Mouse (Mus musculus): ENCODE data around the gene Axl. TPM values are rescaled to one million over a fixed set of nuclear protein-coding genes. Genes with fewer than 3 reads are reported as not detected.

The Axl gene
- polyA plus RNA-seq, 2 experiments, result 80.2 to 132 TPM

DNA sequence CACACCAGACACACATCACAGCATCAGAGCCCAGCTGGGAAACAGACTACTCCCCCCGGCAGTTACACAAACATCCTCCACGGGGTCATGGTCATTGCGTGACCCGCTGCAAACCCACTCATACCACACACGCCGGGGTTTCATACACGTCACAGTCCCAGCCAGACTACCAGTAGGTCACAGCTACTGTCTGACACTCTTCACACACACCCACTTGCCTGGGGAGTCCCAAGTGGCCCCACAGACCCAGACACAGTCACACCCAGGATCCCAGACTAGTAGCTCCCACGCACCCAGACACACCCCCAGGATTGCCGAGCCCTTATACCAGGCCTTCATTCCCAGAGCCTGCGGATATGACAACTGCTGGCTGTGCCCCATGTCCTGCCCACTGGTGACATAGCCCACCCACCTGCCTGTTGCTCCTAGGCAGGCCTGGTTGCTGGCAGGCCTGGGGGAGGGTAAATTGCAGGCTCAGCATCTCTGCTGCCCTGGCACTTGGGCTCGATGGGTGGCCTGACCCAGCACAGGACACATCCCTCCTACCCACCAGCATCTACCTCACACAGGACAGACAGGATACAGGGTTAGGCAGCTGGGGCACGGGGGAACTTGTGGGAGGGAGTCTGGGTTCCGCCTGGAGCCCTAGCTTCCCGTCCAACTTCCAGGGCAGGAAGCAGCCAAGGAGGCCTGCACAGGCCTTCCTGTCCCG lies 80.8 kb downstream of the Axl start:
- Histone ChIP-seq H3K27me3 (ENCODE audit: control insufficient read depth, insufficient read depth, low read length) (no peaks in the 10 kb centered on the region; the same call in 1 of the 2 replicates), H3K9ac (ENCODE audit: low read depth, low read length, severe bottlenecking) (no peak overlapping the region), H3K4me3 (replicated peaks; ENCODE audit: low read length) (no peak overlapping the region), H3K36me3 (ENCODE audit: control insufficient read depth, insufficient read depth, low read length) (peaks cover 9% of the 10 kb centered on the region), H3K4me2 (replicated peaks; ENCODE audit: low read depth, low read length, severe bottlenecking) (no peak overlapping the region), H3K9me3 (ENCODE audit: control insufficient read depth, low read length) (no peaks in the 10 kb centered on the region), H3K27ac (replicated peaks; ENCODE audit: low read depth, low read length) (no peak overlapping the region), H3K4me1 (ENCODE audit: control insufficient read depth, insufficient read depth, low read length) (peaks cover 23% of the 10 kb centered on the region)
- no peak for ATAC-seq (ENCODE audit: low FRiP score, low read depth)
- 62% methylated on average over 13 of the region's 15 CpGs for WGBS
- no peak for TF ChIP-seq POLR2A (IDR thresholded peaks at IDR 0.05; ENCODE audit: borderline replicate concordance, extremely low read depth, insufficient read depth, insufficient read length)
- DNase-seq (ENCODE audit: low spot score), result no peak

Small RNA genes lying within 50 kb of the gene (microRNA-seq; reads per million reads assigned to microRNA genes)
- gene Gm24865, result not detected

Other genes with a start within 250 kb of the Axl start
- gene Ceacam2, start 248.8 kb downstream of the Axl start, polyA plus RNA-seq (2012; rRNA removed), result 0.03 TPM in 1 of 2 replicates, not detected in the other
- gene Ceacam2, start 248.8 kb downstream of the Axl start, polyA plus RNA-seq (2014; fragmentation: Nextera tagmentation; extraction: Ambion mirVana), result not detected in 2 replicates
- not detected in 2 replicates for gene Erich4, start 172.8 kb downstream of the Axl start, polyA plus RNA-seq (2012; rRNA removed)
- gene Erich4, start 172.8 kb downstream of the Axl start, polyA plus RNA-seq (2014; fragmentation: Nextera tagmentation; extraction: Ambion mirVana), result not detected in 2 replicates
- 39.7 and 47.9 TPM in 2 replicates for gene Dmac2, start 169.3 kb downstream of the Axl start, polyA plus RNA-seq (2012; rRNA removed)
- gene Dmac2, start 169.3 kb downstream of the Axl start, polyA plus RNA-seq (2014; fragmentation: Nextera tagmentation; extraction: Ambion mirVana), result 32.7 and 34.0 TPM in 2 replicates
- gene B3gnt8, start 162.1 kb downstream of the Axl start, polyA plus RNA-seq (2012; rRNA removed), result 6.2 and 7.3 TPM in 2 replicates
- 3.4 and 5.1 TPM in 2 replicates for gene B3gnt8, start 162.1 kb downstream of the Axl start, polyA plus RNA-seq (2014; fragmentation: Nextera tagmentation; extraction: Ambion mirVana)
- gene Bckdha, start 129.7 kb downstream of the Axl start, polyA plus RNA-seq (2012; rRNA removed), result 67.0 and 91.1 TPM in 2 replicates
- gene Bckdha, start 129.7 kb downstream of the Axl start, polyA plus RNA-seq (2014; fragmentation: Nextera tagmentation; extraction: Ambion mirVana), result 54.2 and 59.8 TPM in 2 replicates
- gene Exosc5, start 129.5 kb downstream of the Axl start, polyA plus RNA-seq (2012; rRNA removed), result 64.9 and 77.1 TPM in 2 replicates
- 63.0 and 71.2 TPM in 2 replicates for gene Exosc5, start 129.5 kb downstream of the Axl start, polyA plus RNA-seq (2014; fragmentation: Nextera tagmentation; extraction: Ambion mirVana)
- 1.7 and 2.7 TPM in 2 replicates for gene Tmem91, start 113.5 kb downstream of the Axl start, polyA plus RNA-seq (2012; rRNA removed)
- gene Tmem91, start 113.5 kb downstream of the Axl start, polyA plus RNA-seq (2014; fragmentation: Nextera tagmentation; extraction: Ambion mirVana), result 3.2 and 3.6 TPM in 2 replicates
- gene B9d2, start 107.9 kb downstream of the Axl start, polyA plus RNA-seq (2012; rRNA removed), result 28.1 and 39.7 TPM in 2 replicates
- gene B9d2, start 107.9 kb downstream of the Axl start, polyA plus RNA-seq (2014; fragmentation: Nextera tagmentation; extraction: Ambion mirVana), result 25.1 and 29.2 TPM in 2 replicates
- 16.8 and 19.1 TPM in 2 replicates for gene Tgfb1, start 101.7 kb downstream of the Axl start, polyA plus RNA-seq (2012; rRNA removed)
- gene Tgfb1, start 101.7 kb downstream of the Axl start, polyA plus RNA-seq (2014; fragmentation: Nextera tagmentation; extraction: Ambion mirVana), result 2.5 and 3.6 TPM in 2 replicates
- 64.5 and 84.8 TPM in 2 replicates for gene Ccdc97, start 69.6 kb downstream of the Axl start, polyA plus RNA-seq (2012; rRNA removed)
- 28.4 and 32.0 TPM in 2 replicates for gene Ccdc97, start 69.6 kb downstream of the Axl start, polyA plus RNA-seq (2014; fragmentation: Nextera tagmentation; extraction: Ambion mirVana)
- gene Hnrnpul1, start 33.9 kb downstream of the Axl start, polyA plus RNA-seq (2012; rRNA removed), result 66.8 and 73.4 TPM in 2 replicates
- gene Hnrnpul1, start 33.9 kb downstream of the Axl start, polyA plus RNA-seq (2014; fragmentation: Nextera tagmentation; extraction: Ambion mirVana), result 77.1 and 80.7 TPM in 2 replicates
- gene Cyp2s1, start 28.2 kb upstream of the Axl start, polyA plus RNA-seq (2012; rRNA removed), result 2.6 and 3.3 TPM in 2 replicates
- gene Cyp2s1, start 28.2 kb upstream of the Axl start, polyA plus RNA-seq (2014; fragmentation: Nextera tagmentation; extraction: Ambion mirVana), result 1.6 and 2.0 TPM in 2 replicates
- not detected in 2 replicates for gene Cyp2b10, start 108.9 kb upstream of the Axl start, polyA plus RNA-seq (2012; rRNA removed)
- gene Cyp2b10, start 108.9 kb upstream of the Axl start, polyA plus RNA-seq (2014; fragmentation: Nextera tagmentation; extraction: Ambion mirVana), result not detected in 2 replicates

Data from limb, embryonic 14.5 days (tissue).